Mouse (Mus musculus) midbrain, embryonic 15.5 days (tissue): ENCODE data around the gene Plekha7. TPM values are rescaled to one million over a fixed set of nuclear protein-coding genes. Genes with fewer than 3 reads are reported as not detected.

ENCODE experiments used
- ATAC-seq: fragments of 200-750 bp; cut with Nextera tagmentation; replicated peaks from 2 replicates; pipeline ENCODE4 v1.8.0; 2017; ENCODE audit warnings: moderate TSS enrichment
- H3K27ac ChIP-seq: fragments of 300-500 bp; sonication (generic); 2 replicates; pipeline ENCODE4 v1.5.1; 2015; ENCODE audit warnings: mild to moderate bottlenecking, inconsistent platforms
- H3K27me3 ChIP-seq: fragments of 300-500 bp; sonication (generic); replicated peaks from 2 replicates; pipeline ENCODE4 v1.6.1; 2015; ENCODE audit warnings: inconsistent platforms
- H3K36me3 ChIP-seq: fragments of 300-500 bp; sonication (generic); replicated peaks from 2 replicates; pipeline ENCODE4 v1.6.1; 2015; ENCODE audit warnings: inconsistent platforms
- H3K4me1 ChIP-seq: fragments of 300-500 bp; sonication (generic); 2 replicates; pipeline ENCODE4 v1.6.1; 2015; ENCODE audit warnings: inconsistent platforms
- H3K4me2 ChIP-seq: fragments of 300-500 bp; sonication (generic); 2 replicates; pipeline ENCODE4 v1.6.1; 2015; ENCODE audit warnings: inconsistent platforms, mild to moderate bottlenecking, moderate library complexity
- H3K4me3 ChIP-seq: fragments of 300-500 bp; sonication (generic); 2 replicates; pipeline ENCODE4 v1.5.1; 2015; ENCODE audit warnings: mild to moderate bottlenecking, inconsistent platforms
- H3K9ac ChIP-seq: fragments of 300-500 bp; sonication (generic); 2 replicates; pipeline ENCODE4 v1.6.1; 2015; ENCODE audit warnings: mild to moderate bottlenecking, inconsistent platforms
- H3K9me3 ChIP-seq: fragments of 300-500 bp; sonication (generic); 2 replicates; pipeline ENCODE4 v1.6.1; 2016; ENCODE audit warnings: inconsistent platforms
- WGBS: fragments of 180-500 bp; shearing (Covaris S2); methylation state at CpG from one replicate; pipeline ENCODE4 v1.1.7; 2015; ENCODE audit warnings: mixed read lengths; 5-methylcytosine and 5-hydroxymethylcytosine counted together
- polyA plus RNA-seq: library from polyadenylated mRNA; unstranded; fragments of >200 nt; fragmentation: Nextera tagmentation; extraction: Ambion mirVana; gene quantifications from 2 replicates; pipeline ENCODE4 v1.2.1, GENCODE M21; 2015

Gene Plekha7
- polyA plus RNA-seq, 1 experiment from 2014 or later: 11.1 TPM

- no peak overlapping the region for H3K4me3 ChIP-seq
- 93% methylated on average over 3 of the region's 3 CpGs for WGBS
These were observed 120.7 kb downstream of the Plekha7 start for GRCm38 (mm10) chr7:116187521-116187920.

GRCm38 (mm10) chr7:116186847-116187246, 121.3 kb downstream of the Plekha7 start:
- WGBS: 93% methylated on average over 1 of the region's 1 CpGs
- no peaks in the 10 kb centered on the region for H3K27me3 ChIP-seq
- H3K9me3 ChIP-seq: no peaks in the 10 kb centered on the region
- no peak overlapping the region for H3K9ac ChIP-seq
- H3K4me3 ChIP-seq: no peak overlapping the region
- H3K36me3 ChIP-seq: no peaks in the 10 kb centered on the region
- no peak overlapping the region for H3K4me2 ChIP-seq
- ATAC-seq: no peak
- no peak overlapping the region for H3K27ac ChIP-seq
- H3K4me1 ChIP-seq: peaks cover 59% of the 10 kb centered on the region

More at GRCm38 (mm10) chr7:116187521-116187920, 120.7 kb downstream of the Plekha7 start:
- H3K4me1 ChIP-seq: peaks cover 59% of the 10 kb centered on the region
- H3K9ac ChIP-seq: no peak overlapping the region
- H3K36me3 ChIP-seq: no peaks in the 10 kb centered on the region
- H3K27me3 ChIP-seq: no peaks in the 10 kb centered on the region
- H3K27ac ChIP-seq: no peak overlapping the region
- H3K4me2 ChIP-seq: no peak overlapping the region
- ATAC-seq: no peak
- H3K9me3 ChIP-seq: no peaks in the 10 kb centered on the region

GRCm38 (mm10) chr7:116186156-116186555, 122.0 kb downstream of the Plekha7 start:
- no peaks in the 10 kb centered on the region for H3K27me3 ChIP-seq
- H3K9ac ChIP-seq: no peak overlapping the region
- no peaks in the 10 kb centered on the region for H3K36me3 ChIP-seq
- WGBS: 25% methylated on average over 5 of the region's 5 CpGs
- no peak overlapping the region for H3K4me2 ChIP-seq
- no peak overlapping the region for H3K4me3 ChIP-seq
- peaks cover 54% of the 10 kb centered on the region for H3K4me1 ChIP-seq
- no peak for ATAC-seq
- no peak overlapping the region for H3K27ac ChIP-seq
- H3K9me3 ChIP-seq: no peaks in the 10 kb centered on the region

- H3K4me3 ChIP-seq: no peak overlapping the region
- no peaks in the 10 kb centered on the region for H3K9me3 ChIP-seq
- ATAC-seq: 0 out of 2 replicates have a peak, but pooled peaks have one; percentile 29
- H3K36me3 ChIP-seq: no peaks in the 10 kb centered on the region
- H3K9ac ChIP-seq: no peak overlapping the region
- peaks cover 42% of the 10 kb centered on the region for H3K4me1 ChIP-seq
- WGBS: 12% methylated on average over 11 of the region's 11 CpGs
- peak overlapping the region; percentile 18; the same call in 1 of the 2 replicates for H3K27ac ChIP-seq
- no peaks in the 10 kb centered on the region for H3K27me3 ChIP-seq
- no peak overlapping the region for H3K4me2 ChIP-seq
These were observed 123.7 kb downstream of the Plekha7 start for GRCm38 (mm10) chr7:116184358-116185057.

GRCm38 (mm10) chr7:116182451-116182850, 125.7 kb downstream of the Plekha7 start:
- H3K4me2 ChIP-seq: no peak overlapping the region
- ATAC-seq: no peak

GRCm38 (mm10) chr7:116181444-116181946, 126.7 kb downstream of the Plekha7 start:
- Histone ChIP-seq H3K27ac (no peak overlapping the region), H3K36me3 (no peaks in the 10 kb centered on the region), H3K4me1 (peaks cover 27% of the 10 kb centered on the region), H3K4me2 (no peak overlapping the region), H3K27me3 (no peaks in the 10 kb centered on the region), H3K4me3 (no peak overlapping the region), H3K9me3 (no peaks in the 10 kb centered on the region), H3K9ac (no peak overlapping the region)
- ATAC-seq: no peak
- WGBS: 91% methylated on average over 5 of the region's 5 CpGs

More at GRCm38 (mm10) chr7:116182451-116182850, 125.7 kb downstream of the Plekha7 start:
- no peak overlapping the region for H3K9ac ChIP-seq
- H3K36me3 ChIP-seq: no peaks in the 10 kb centered on the region
- WGBS: 91% methylated on average over 1 of the region's 1 CpGs
- H3K4me3 ChIP-seq: no peak overlapping the region
- H3K27me3 ChIP-seq: no peaks in the 10 kb centered on the region
- H3K9me3 ChIP-seq: no peaks in the 10 kb centered on the region
- peaks cover 37% of the 10 kb centered on the region for H3K4me1 ChIP-seq
- no peak overlapping the region for H3K27ac ChIP-seq

GRCm38 (mm10) chr7:116178916-116179315, 129.3 kb downstream of the Plekha7 start:
- H3K4me1 ChIP-seq: peaks cover 6% of the 10 kb centered on the region; the same call in 1 of the 2 replicates
- WGBS: 91% methylated on average over 3 of the region's 3 CpGs
- no peaks in the 10 kb centered on the region for H3K36me3 ChIP-seq
- H3K27ac ChIP-seq: no peak overlapping the region
- H3K9me3 ChIP-seq: no peaks in the 10 kb centered on the region
- no peak for ATAC-seq
- no peak overlapping the region for H3K4me2 ChIP-seq
- H3K27me3 ChIP-seq: no peaks in the 10 kb centered on the region
- H3K9ac ChIP-seq: no peak overlapping the region
- no peak overlapping the region for H3K4me3 ChIP-seq

GRCm38 (mm10) chr7:116172774-116173173, 135.4 kb downstream of the Plekha7 start:
- ATAC-seq: no peak
- no peak overlapping the region for H3K4me3 ChIP-seq
- 65% methylated on average over 10 of the region's 10 CpGs for WGBS
- no peak overlapping the region for H3K27ac ChIP-seq
- no peaks in the 10 kb centered on the region; the same call in 1 of the 2 replicates for H3K36me3 ChIP-seq
- H3K9ac ChIP-seq: no peak overlapping the region
- H3K9me3 ChIP-seq: no peaks in the 10 kb centered on the region
- H3K27me3 ChIP-seq: no peaks in the 10 kb centered on the region
- no peak overlapping the region for H3K4me2 ChIP-seq
- no peaks in the 10 kb centered on the region for H3K4me1 ChIP-seq

- no peaks in the 10 kb centered on the region for H3K9me3 ChIP-seq
- H3K36me3 ChIP-seq: no peaks in the 10 kb centered on the region; the same call in 1 of the 2 replicates
- no peak overlapping the region for H3K27ac ChIP-seq
- no peak overlapping the region for H3K4me2 ChIP-seq
- no peak overlapping the region for H3K4me3 ChIP-seq
- ATAC-seq: no peak
- H3K4me1 ChIP-seq: no peaks in the 10 kb centered on the region
- 88% methylated on average over 4 of the region's 4 CpGs for WGBS
- H3K9ac ChIP-seq: no peak overlapping the region
- H3K27me3 ChIP-seq: no peaks in the 10 kb centered on the region
These were observed 138.8 kb downstream of the Plekha7 start for GRCm38 (mm10) chr7:116169426-116169825.

GRCm38 (mm10) chr7:116168224-116168623, 140.0 kb downstream of the Plekha7 start:
- Histone ChIP-seq H3K9ac (no peak overlapping the region), H3K4me2 (no peak overlapping the region), H3K4me1 (no peaks in the 10 kb centered on the region), H3K4me3 (no peak overlapping the region), H3K9me3 (no peaks in the 10 kb centered on the region), H3K27ac (no peak overlapping the region), H3K36me3 (no peaks in the 10 kb centered on the region; the same call in 1 of the 2 replicates), H3K27me3 (no peaks in the 10 kb centered on the region)
- no peak for ATAC-seq
- 89% methylated on average over 7 of the region's 7 CpGs for WGBS

- no peak overlapping the region for H3K27ac ChIP-seq
- ATAC-seq: no peak
- no peaks in the 10 kb centered on the region for H3K27me3 ChIP-seq
- no peaks in the 10 kb centered on the region; the same call in 1 of the 2 replicates for H3K4me1 ChIP-seq
- H3K36me3 ChIP-seq: no peaks in the 10 kb centered on the region
- WGBS: 95% methylated on average over 12 of the region's 12 CpGs
- H3K4me2 ChIP-seq: no peak overlapping the region
- no peak overlapping the region for H3K9ac ChIP-seq
- H3K9me3 ChIP-seq: no peaks in the 10 kb centered on the region
- H3K4me3 ChIP-seq: no peak overlapping the region
These were observed 143.9 kb downstream of the Plekha7 start for GRCm38 (mm10) chr7:116164232-116164631.

- no peak overlapping the region for H3K27ac ChIP-seq
- peak; percentile 82 for ATAC-seq
- no peak overlapping the region for H3K4me3 ChIP-seq
- no peak overlapping the region for H3K4me2 ChIP-seq
- 25% methylated on average over 5 of the region's 5 CpGs for WGBS
- H3K27me3 ChIP-seq: no peaks in the 10 kb centered on the region
- no peaks in the 10 kb centered on the region for H3K9me3 ChIP-seq
- no peaks in the 10 kb centered on the region for H3K36me3 ChIP-seq
- H3K4me1 ChIP-seq: no peaks in the 10 kb centered on the region; the same call in 1 of the 2 replicates
- H3K9ac ChIP-seq: no peak overlapping the region
These were observed 146.6 kb downstream of the Plekha7 start for GRCm38 (mm10) chr7:116161544-116161943.

GRCm38 (mm10) chr7:116156894-116157143, 151.4 kb downstream of the Plekha7 start:
- H3K27me3 ChIP-seq: no peaks in the 10 kb centered on the region
- H3K9ac ChIP-seq: no peak overlapping the region
- no peak overlapping the region for H3K4me3 ChIP-seq
- no peaks in the 10 kb centered on the region for H3K9me3 ChIP-seq
- no peaks in the 10 kb centered on the region; the same call in 1 of the 2 replicates for H3K4me1 ChIP-seq
- no peaks in the 10 kb centered on the region for H3K36me3 ChIP-seq
- no peak for ATAC-seq
- 76% methylated on average over 14 of the region's 14 CpGs for WGBS
- no peak overlapping the region for H3K27ac ChIP-seq
- no peak overlapping the region for H3K4me2 ChIP-seq
